Mouse (Mus musculus) brain, embryonic 14.5 days (tissue): ENCODE measurements around the gene Pld3.
A peak's percentile ranks its signal among the peaks of the same experiment; 100 is the strongest.

Experiments used
- CTCF ChIP-seq: fragments of 200-500 bp; IDR thresholded peaks from 2 replicates; pipeline ENCODE4 v1.5.1; 2012; ENCODE audit warnings: inconsistent platforms, mild to moderate bottlenecking, moderate library complexity, borderline replicate concordance; ENCODE audit not compliant: insufficient read depth, insufficient read length; ENCODE audit errors: extremely low read depth
- POLR2A ChIP-seq: fragments of 200-500 bp; IDR thresholded peaks from 2 replicates; pipeline ENCODE4 v1.6.1; 2012; ENCODE audit warnings: mild to moderate bottlenecking, inconsistent platforms, borderline replicate concordance; ENCODE audit not compliant: poor library complexity, insufficient read depth, insufficient read length, severe bottlenecking; ENCODE audit errors: extremely low read depth

DNA sequence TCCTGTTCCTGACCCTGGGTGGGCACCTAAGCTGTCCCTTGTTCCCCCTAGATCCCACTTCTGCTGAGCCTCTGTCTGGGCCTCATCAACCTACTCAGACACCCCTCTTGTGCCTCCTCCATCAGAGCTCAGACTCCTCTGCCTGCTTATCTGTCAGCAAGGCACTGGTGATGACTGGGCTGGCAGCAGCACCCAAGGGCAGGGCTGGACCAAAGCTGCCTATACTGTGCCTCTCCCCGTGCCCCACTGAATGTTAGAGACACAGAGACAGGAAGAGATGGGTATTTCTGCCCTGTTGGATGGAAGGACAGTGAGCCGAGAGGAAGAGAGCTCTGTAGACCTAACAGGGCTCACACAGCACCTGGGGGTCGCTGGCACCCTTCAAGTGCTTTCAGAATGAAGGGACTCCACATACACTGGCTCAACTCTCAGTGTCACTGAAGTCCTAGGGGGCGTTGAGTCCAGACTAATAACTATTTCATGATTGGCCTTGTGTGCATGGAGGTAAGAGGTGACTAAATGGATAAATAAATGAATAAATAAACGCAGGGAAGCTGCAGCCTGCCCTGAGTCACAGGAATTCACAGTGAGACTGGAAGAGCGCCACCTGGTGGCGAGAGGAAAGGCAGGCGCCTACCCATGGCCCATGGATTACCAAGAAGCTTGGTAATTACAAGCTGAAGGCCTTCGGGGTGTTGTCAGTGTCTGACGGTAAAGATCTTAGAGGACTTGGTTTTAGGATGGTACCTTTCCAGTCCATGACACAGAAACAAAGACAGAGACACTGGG is 26.8 kb downstream of the Pld3 start:
- TF ChIP-seq POLR2A (no peak), CTCF (peak; percentile 99)
